Mouse (Mus musculus) embryonic fibroblast, embryonic 13.5 days (primary cell): ENCODE measurements around the gene Baz2b. TPM values are rescaled to one million over a fixed set of nuclear protein-coding genes. Genes with fewer than 3 reads are reported as not detected.
"Not testable (repeated sequence)": the region's sequence is repeated elsewhere in the genome, so short reads cannot be mapped to it uniquely, and the experiment has no call there.

Experiments used
- H3K27ac ChIP-seq: 2 replicates; pipeline ENCODE4 v1.5.1; 2012; ENCODE audit warnings: low read length, control low read depth, inconsistent platforms; ENCODE audit not compliant: insufficient read depth
- H3K4me1 ChIP-seq: 2 replicates; pipeline ENCODE4 v1.6.1; 2011; ENCODE audit warnings: low read length; ENCODE audit not compliant: control insufficient read depth, insufficient read depth
- H3K4me3 ChIP-seq: 2 replicates; pipeline ENCODE4 v1.5.1; 2011; ENCODE audit warnings: mild to moderate bottlenecking, control low read depth, low read length; ENCODE audit not compliant: insufficient read depth
- CTCF ChIP-seq: IDR thresholded peaks from 2 replicates; pipeline ENCODE4 v1.5.1; 2011; ENCODE audit warnings: mild to moderate bottlenecking, control low read depth, low read length, moderate library complexity, borderline replicate concordance; ENCODE audit not compliant: insufficient read depth
- POLR2A ChIP-seq: IDR thresholded peaks from 2 replicates; pipeline ENCODE4 v1.6.1; 2011; ENCODE audit warnings: low read depth, mild to moderate bottlenecking, control low read depth, low read length, moderate library complexity
- polyA plus RNA-seq: library from polyadenylated mRNA; stranded (reverse); fragments of >200 nt; gene quantifications from 2 replicates; pipeline ENCODE4 v1.2.4, GENCODE M21; 2011; ENCODE audit warnings: low read depth; ENCODE audit not compliant: missing spikeins, insufficient read length

Baz2b gene
- polyA plus RNA-seq, 1 experiment, result 31.9 TPM

DNA sequence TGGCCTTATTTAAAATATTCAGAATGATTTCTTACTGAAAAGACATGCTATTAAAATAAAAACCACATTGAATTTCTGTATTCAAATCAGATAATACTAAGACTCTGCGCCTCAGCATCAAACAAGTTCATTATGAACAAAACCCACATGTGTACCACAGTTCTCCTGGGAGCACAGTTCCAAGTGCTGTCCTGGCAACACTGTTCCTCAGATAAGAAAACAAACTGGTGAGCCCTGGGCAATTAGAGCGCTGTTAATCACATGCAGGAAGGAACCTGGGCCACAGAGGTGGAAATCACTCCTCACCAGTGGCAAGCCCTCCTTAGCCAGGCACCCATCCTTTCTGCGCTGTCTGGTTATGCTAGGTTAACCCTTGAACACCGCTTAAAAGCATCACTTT, 332.3 kb downstream of the Baz2b start:
- Histone ChIP-seq H3K4me3 (no peak overlapping the region), H3K27ac (no peak overlapping the region), H3K4me1 (no peaks in the 10 kb centered on the region)
- TF ChIP-seq POLR2A (no peak), CTCF (no peak)

DNA sequence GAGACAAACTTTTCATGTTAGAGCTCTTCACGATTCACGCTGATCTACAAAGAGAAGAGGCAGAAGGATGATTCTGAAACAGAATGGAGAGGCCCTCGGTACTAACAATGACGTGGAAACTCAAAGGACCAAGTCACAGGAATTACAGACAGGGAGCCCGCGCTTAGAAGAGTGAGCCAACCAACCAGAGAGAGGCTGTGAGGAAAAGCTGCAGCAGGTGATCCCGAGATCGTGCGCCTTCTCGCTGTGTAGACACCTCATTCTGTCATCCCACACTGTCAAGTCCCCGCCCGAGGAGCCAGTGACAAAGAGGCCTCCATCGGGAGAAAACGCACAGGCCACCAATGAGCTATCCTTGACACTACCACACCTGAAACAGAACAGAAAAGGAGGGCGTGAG, 333.2 kb downstream of the Baz2b start:
- no peak overlapping the region for H3K27ac ChIP-seq
- H3K4me3 ChIP-seq, result no peak overlapping the region
- H3K4me1 ChIP-seq, result no peaks in the 10 kb centered on the region
- no peak for TF ChIP-seq CTCF
- TF ChIP-seq POLR2A, result no peak

DNA sequence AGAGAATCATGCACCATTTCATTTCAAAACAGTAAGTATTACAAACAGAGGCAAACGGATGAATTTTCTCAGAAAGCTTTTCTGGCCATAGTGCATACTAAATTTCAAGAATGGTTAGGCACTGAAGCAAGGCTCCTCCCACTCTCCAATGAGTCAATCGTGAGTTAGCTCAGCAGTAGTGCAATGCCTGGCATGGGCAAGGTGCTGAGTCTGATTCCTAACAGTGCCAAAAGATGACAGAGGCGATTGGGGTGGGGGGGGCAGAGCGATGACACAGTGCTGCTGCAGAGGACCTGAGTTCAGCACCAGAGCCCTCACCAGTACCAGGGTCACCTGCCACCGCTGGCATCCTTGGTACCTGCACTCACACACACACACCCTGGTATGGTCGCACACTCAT, 339.1 kb downstream of the Baz2b start:
- TF ChIP-seq CTCF (no peak), POLR2A (no peak)
- H3K4me3 ChIP-seq, result no peak overlapping the region
- no peak overlapping the region for H3K27ac ChIP-seq
- no peaks in the 10 kb centered on the region for H3K4me1 ChIP-seq

DNA sequence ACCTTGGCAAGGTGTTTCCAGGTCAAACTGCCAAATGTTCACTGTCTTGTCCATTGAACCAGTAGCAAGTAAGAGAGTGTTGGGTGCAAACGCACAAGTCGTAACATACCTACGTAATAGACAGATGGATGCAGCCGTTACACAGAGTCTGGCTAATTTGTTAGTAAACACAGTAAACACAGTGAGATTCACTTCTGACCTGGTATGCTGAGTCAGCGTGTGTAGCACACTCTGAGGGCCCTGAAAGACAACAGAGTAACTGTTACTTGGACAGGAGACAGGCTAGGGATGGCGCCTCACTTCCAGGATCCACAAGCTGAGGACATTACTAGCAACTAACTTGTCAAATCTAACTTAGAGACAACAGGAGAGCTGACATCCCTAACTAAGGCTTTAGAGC, 347.0 kb downstream of the Baz2b start:
- Histone ChIP-seq H3K27ac (no peak overlapping the region), H3K4me3 (no peak overlapping the region), H3K4me1 (no peaks in the 10 kb centered on the region)
- TF ChIP-seq CTCF (no peak), POLR2A (no peak)

DNA sequence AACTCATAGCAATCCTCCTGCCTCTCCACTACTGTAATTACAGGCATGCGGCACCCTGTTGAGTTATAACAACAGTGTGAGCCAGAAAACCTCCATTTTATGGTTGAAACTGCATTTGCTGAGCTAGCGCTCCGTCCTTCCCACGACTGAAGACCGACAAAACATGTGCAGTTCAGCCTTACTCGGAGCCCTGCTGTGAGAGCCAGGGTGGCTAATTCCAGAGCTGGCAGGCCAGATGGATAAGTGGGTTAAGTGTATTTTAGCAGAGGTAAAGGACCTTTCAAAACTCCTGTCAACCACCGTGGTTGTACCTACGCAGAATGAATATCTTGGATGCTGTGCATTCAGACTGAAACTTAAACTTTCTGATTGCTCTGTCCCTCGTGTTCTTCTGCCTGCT, 355.3 kb downstream of the Baz2b start:
- no peak overlapping the region for H3K27ac ChIP-seq
- no peaks in the 10 kb centered on the region for H3K4me1 ChIP-seq
- no peak for TF ChIP-seq POLR2A
- H3K4me3 ChIP-seq, result no peak overlapping the region

DNA sequence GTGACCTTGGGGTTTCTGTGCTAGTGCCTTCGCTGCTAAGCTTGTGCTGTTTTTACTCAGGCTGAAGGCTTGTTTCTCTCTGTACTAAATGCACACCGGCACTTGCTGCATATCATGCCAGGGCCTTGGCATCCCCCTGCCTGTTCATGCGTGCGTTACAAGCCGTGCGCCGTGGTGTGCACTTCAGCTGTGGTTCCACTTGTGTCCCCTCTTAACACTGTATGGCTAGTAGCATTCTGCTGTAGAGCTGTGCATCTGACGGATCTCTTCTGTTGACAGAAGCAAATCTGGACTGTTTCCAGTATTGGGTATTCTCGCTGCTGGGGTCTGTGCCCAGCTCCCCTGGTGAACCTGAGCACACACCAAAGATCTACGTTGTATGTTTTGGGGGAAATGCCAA, 356.1 kb downstream of the Baz2b start:
- no peaks in the 10 kb centered on the region for H3K4me1 ChIP-seq
- H3K4me3 ChIP-seq, result no peak overlapping the region
- no peak overlapping the region for H3K27ac ChIP-seq
- TF ChIP-seq POLR2A (no peak), CTCF (no peak)

DNA sequence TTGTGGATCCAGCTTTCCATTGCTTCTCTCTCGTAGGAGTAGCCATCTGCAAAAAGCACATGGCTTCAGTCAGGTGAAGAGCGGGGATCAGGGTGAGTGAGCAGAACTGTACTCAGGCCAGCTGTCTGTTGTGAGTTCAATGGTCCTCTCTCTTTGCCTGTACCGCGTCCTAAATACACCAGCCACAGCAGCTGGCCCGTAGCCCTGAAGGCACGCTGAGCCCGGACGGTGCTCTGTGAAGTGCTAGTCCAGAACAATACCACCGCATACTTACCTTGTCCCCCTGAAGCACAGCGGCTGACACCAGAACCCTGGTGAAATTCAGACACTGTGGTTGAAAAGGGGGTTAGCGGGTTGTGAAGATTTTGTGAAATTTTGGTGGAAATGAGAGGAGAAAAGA, 356.7 kb downstream of the Baz2b start:
- no peak overlapping the region for H3K4me3 ChIP-seq
- no peak overlapping the region for H3K27ac ChIP-seq
- TF ChIP-seq POLR2A, result no peak
- no peaks in the 10 kb centered on the region for H3K4me1 ChIP-seq

DNA sequence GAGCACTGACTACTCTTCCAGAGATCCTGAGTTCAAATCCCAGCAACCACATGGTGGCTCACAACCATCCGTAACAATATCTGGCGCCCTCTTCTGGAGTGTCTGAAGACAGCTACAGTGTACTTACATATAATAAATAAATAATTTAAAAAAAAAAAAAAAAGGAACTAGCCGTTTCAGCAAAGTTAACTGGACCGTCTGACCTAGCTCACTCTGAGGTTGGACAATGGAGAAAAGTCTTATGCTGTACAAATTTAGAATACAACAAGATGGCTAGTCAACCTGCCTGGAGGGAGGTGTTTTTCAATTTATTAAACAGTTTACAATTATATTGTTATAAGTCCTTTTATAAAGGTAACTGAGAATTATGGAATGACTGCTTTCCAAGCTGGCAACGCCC, 357.8 kb downstream of the Baz2b start:
- H3K4me3 ChIP-seq, H3K4me1 ChIP-seq, H3K27ac ChIP-seq: not testable (repeated sequence)

Other genes starting within 250 kb of the Baz2b start
- 94.4 and 124 TPM in 2 replicates for gene March7, start within 50 bp of the Baz2b start, polyA plus RNA-seq
- 40.8 and 51.0 TPM in 2 replicates for gene Cd302, start 74.6 kb upstream of the Baz2b start, polyA plus RNA-seq
- gene Ly75, start 173.5 kb upstream of the Baz2b start, polyA plus RNA-seq, result 13.7 and 20.2 TPM in 2 replicates